Mouse (Mus musculus): ENCODE results near the gene Cwc25.

- TF ChIP-seq POLR2A (IDR thresholded peaks at IDR 0.05; ENCODE audit: control insufficient read depth, low read depth, low read length) (no peak), CTCF (IDR thresholded peaks at IDR 0.05; ENCODE audit: control insufficient read depth, insufficient read depth, insufficient replicate concordance, low read depth, low read length) (no peak)
Measured at GRCm38 (mm10) chr11:97808093-97808492, 41.7 kb upstream of the Cwc25 start.

Data from testis, adult 2 months (tissue).